Mouse (Mus musculus): Measurements from ENCODE around the gene Atxn1. TPM values are rescaled to one million over a fixed set of nuclear protein-coding genes. Genes with fewer than 3 reads are reported as not detected.
A peak's percentile ranks its signal among the peaks of the same experiment; 100 is the strongest.

Gene Atxn1
- polyA plus RNA-seq, 1 experiment from 2014 or later, result 11.9 TPM

GRCm38 (mm10) chr13:45802620-45803410 lies 162.0 kb downstream of the Atxn1 start:
- H3K9ac ChIP-seq (replicated peaks; ENCODE audit: low read depth), result no peak overlapping the region
- H3K9me3 ChIP-seq (ENCODE audit: low read length), result no peaks in the 10 kb centered on the region
- no peak overlapping the region for H3K27ac ChIP-seq (ENCODE audit: low read length)
- H3K36me3 ChIP-seq (ENCODE audit: insufficient read depth, low read length), result no peaks in the 10 kb centered on the region
- 89% methylated on average over 15 of the region's 15 CpGs for WGBS
- H3K4me3 ChIP-seq (ENCODE audit: low read depth, low read length), result no peak overlapping the region
- no peaks in the 10 kb centered on the region for H3K4me1 ChIP-seq (ENCODE audit: insufficient read depth, low read depth, low read length)
- DNase-seq (ENCODE audit: low spot score) (no peak), ATAC-seq (no peak; the same call in 1 of the 2 replicates)
- no peak overlapping the region for H3K4me2 ChIP-seq (replicated peaks; ENCODE audit: low read depth, low read length)
- no peaks in the 10 kb centered on the region for H3K27me3 ChIP-seq (replicated peaks; ENCODE audit: insufficient read depth, low read length)
- TF ChIP-seq EP300 (IDR thresholded peaks at IDR 0.05), result no peak
- TF ChIP-seq CTCF (IDR thresholded peaks at IDR 0.05), result no peak

- no peak overlapping the region for H3K27ac ChIP-seq (ENCODE audit: low read length)
- H3K4me3 ChIP-seq (ENCODE audit: low read depth, low read length), result no peak overlapping the region
- no peak overlapping the region for H3K4me2 ChIP-seq (replicated peaks; ENCODE audit: low read depth, low read length)
- ATAC-seq (no peak), DNase-seq (ENCODE audit: low spot score) (no peak)
- TF ChIP-seq CTCF (IDR thresholded peaks at IDR 0.05), result no peak
- TF ChIP-seq EP300 (IDR thresholded peaks at IDR 0.05), result no peak
- H3K4me1 ChIP-seq (ENCODE audit: insufficient read depth, low read depth, low read length), result peaks cover 3% of the 10 kb centered on the region; the same call in 1 of the 2 replicates
- H3K27me3 ChIP-seq (replicated peaks; ENCODE audit: insufficient read depth, low read length), result no peaks in the 10 kb centered on the region
- H3K9ac ChIP-seq (replicated peaks; ENCODE audit: low read depth), result no peak overlapping the region
- 75% methylated on average over 4 of the region's 4 CpGs for WGBS
- no peaks in the 10 kb centered on the region for H3K9me3 ChIP-seq (ENCODE audit: low read length)
- 0 out of 2 replicates have a peak, but pooled peaks cover 3% of the 10 kb centered on the region for H3K36me3 ChIP-seq (ENCODE audit: insufficient read depth, low read length)
Observed at GRCm38 (mm10) chr13:45798248-45798647, 166.6 kb downstream of the Atxn1 start.

GRCm38 (mm10) chr13:45797696-45798095 lies 167.1 kb downstream of the Atxn1 start:
- no peak overlapping the region for H3K9ac ChIP-seq (replicated peaks; ENCODE audit: low read depth)
- no peak overlapping the region for H3K4me2 ChIP-seq (replicated peaks; ENCODE audit: low read depth, low read length)
- no peak for TF ChIP-seq CTCF (IDR thresholded peaks at IDR 0.05)
- no peak for TF ChIP-seq EP300 (IDR thresholded peaks at IDR 0.05)
- 38% methylated on average over 6 of the region's 6 CpGs for WGBS
- H3K27ac ChIP-seq (ENCODE audit: low read length), result no peak overlapping the region
- no peak for ATAC-seq
- peaks cover 3% of the 10 kb centered on the region; the same call in 1 of the 2 replicates for H3K4me1 ChIP-seq (ENCODE audit: insufficient read depth, low read depth, low read length)
- 0 out of 2 replicates have a peak, but pooled peaks cover 3% of the 10 kb centered on the region for H3K36me3 ChIP-seq (ENCODE audit: insufficient read depth, low read length)
- no peak overlapping the region for H3K4me3 ChIP-seq (ENCODE audit: low read depth, low read length)
- no peaks in the 10 kb centered on the region for H3K27me3 ChIP-seq (replicated peaks; ENCODE audit: insufficient read depth, low read length)
- DNase-seq (ENCODE audit: low spot score), result peak; percentile 26
- no peaks in the 10 kb centered on the region for H3K9me3 ChIP-seq (ENCODE audit: low read length)

- ATAC-seq (no peak), DNase-seq (ENCODE audit: low spot score) (peak; percentile 52)
- Histone ChIP-seq H3K27ac (ENCODE audit: low read length) (no peak overlapping the region), H3K4me2 (replicated peaks; ENCODE audit: low read depth, low read length) (no peak overlapping the region), H3K4me1 (ENCODE audit: insufficient read depth, low read depth, low read length) (peaks cover 3% of the 10 kb centered on the region; the same call in 1 of the 2 replicates), H3K9me3 (ENCODE audit: low read length) (no peaks in the 10 kb centered on the region), H3K27me3 (replicated peaks; ENCODE audit: insufficient read depth, low read length) (no peaks in the 10 kb centered on the region), H3K36me3 (ENCODE audit: insufficient read depth, low read length) (0 out of 2 replicates have a peak, but pooled peaks cover 3% of the 10 kb centered on the region), H3K9ac (replicated peaks; ENCODE audit: low read depth) (no peak overlapping the region), H3K4me3 (ENCODE audit: low read depth, low read length) (no peak overlapping the region)
- 52% methylated on average over 6 of the region's 6 CpGs for WGBS
- TF ChIP-seq CTCF (IDR thresholded peaks at IDR 0.05), result no peak
- TF ChIP-seq EP300 (IDR thresholded peaks at IDR 0.05), result no peak
Observed at GRCm38 (mm10) chr13:45796286-45796685, 168.5 kb downstream of the Atxn1 start.

GRCm38 (mm10) chr13:45793796-45794195 lies 171.0 kb downstream of the Atxn1 start:
- Histone ChIP-seq H3K9me3 (ENCODE audit: low read length) (no peaks in the 10 kb centered on the region), H3K27ac (ENCODE audit: low read length) (no peak overlapping the region), H3K4me1 (ENCODE audit: insufficient read depth, low read depth, low read length) (peaks cover 3% of the 10 kb centered on the region; the same call in 1 of the 2 replicates), H3K9ac (replicated peaks; ENCODE audit: low read depth) (no peak overlapping the region), H3K36me3 (ENCODE audit: insufficient read depth, low read length) (0 out of 2 replicates have a peak, but pooled peaks cover 3% of the 10 kb centered on the region), H3K4me2 (replicated peaks; ENCODE audit: low read depth, low read length) (no peak overlapping the region), H3K27me3 (replicated peaks; ENCODE audit: insufficient read depth, low read length) (no peaks in the 10 kb centered on the region), H3K4me3 (ENCODE audit: low read depth, low read length) (no peak overlapping the region)
- 0 out of 2 replicates have a peak, but pooled peaks have one; percentile 25 for ATAC-seq
- no peak for TF ChIP-seq EP300 (IDR thresholded peaks at IDR 0.05)
- TF ChIP-seq CTCF (IDR thresholded peaks at IDR 0.05), result no peak
- DNase-seq (ENCODE audit: low spot score), result peak; percentile 76
- WGBS, result 22% methylated on average over 3 of the region's 3 CpGs

- DNase-seq (ENCODE audit: low spot score) (peak; percentile 76), ATAC-seq (peak; percentile 58)
- Histone ChIP-seq H3K9me3 (ENCODE audit: low read length) (no peaks in the 10 kb centered on the region), H3K4me2 (replicated peaks; ENCODE audit: low read depth, low read length) (no peak overlapping the region), H3K36me3 (ENCODE audit: insufficient read depth, low read length) (no peaks in the 10 kb centered on the region), H3K4me1 (ENCODE audit: insufficient read depth, low read depth, low read length) (no peaks in the 10 kb centered on the region), H3K27ac (ENCODE audit: low read length) (no peak overlapping the region), H3K9ac (replicated peaks; ENCODE audit: low read depth) (no peak overlapping the region), H3K27me3 (replicated peaks; ENCODE audit: insufficient read depth, low read length) (no peaks in the 10 kb centered on the region), H3K4me3 (ENCODE audit: low read depth, low read length) (no peak overlapping the region)
- 81% methylated on average over 7 of the region's 7 CpGs for WGBS
- no peak for TF ChIP-seq CTCF (IDR thresholded peaks at IDR 0.05)
- TF ChIP-seq EP300 (IDR thresholded peaks at IDR 0.05), result no peak
Observed at GRCm38 (mm10) chr13:45786409-45786808, 178.4 kb downstream of the Atxn1 start.

All from lung, postnatal 0 days (tissue).